Mouse (Mus musculus): Measurements from ENCODE around the gene Atg4d. TPM values are rescaled to one million over a fixed set of nuclear protein-coding genes. Genes with fewer than 3 reads are reported as not detected.
A peak's percentile ranks its signal among the peaks of the same experiment; 100 is the strongest.
"Not testable (repeated sequence)": the region's sequence is repeated elsewhere in the genome, so short reads cannot be mapped to it uniquely, and the experiment has no call there.

The Atg4d gene
- total and polyA plus RNA-seq, 2 experiments: 22.3 to 42.2 TPM

GRCm38 (mm10) chr9:21288404-21289336 is 23.6 kb downstream of the Atg4d start:
- H3K79me2 ChIP-seq (ENCODE audit: control insufficient read depth, insufficient read depth, low read length): peaks cover 6% of the 10 kb centered on the region
- H3K4me1 ChIP-seq (ENCODE audit: control insufficient read depth, insufficient read depth, low read length): peaks cover 5% of the 10 kb centered on the region
- DNase-seq (ENCODE audit: extremely low read depth, low read depth, low spot score): no peak
- peak overlapping the region; percentile 65; the same call in 1 of the 2 replicates for H3K4me3 ChIP-seq (ENCODE audit: insufficient read depth, low read depth, low read length)
- TF ChIP-seq CTCF (IDR thresholded peaks at IDR 0.05; ENCODE audit: low read depth, low read length) (no peak), POLR2A (IDR thresholded peaks at IDR 0.05; ENCODE audit: extremely low read depth, insufficient read depth, low read length) (no peak)
- H3K9ac ChIP-seq (ENCODE audit: low read depth, low read length): peak overlapping the region; percentile 65
- peaks cover 2% of the 10 kb centered on the region; the same call in 1 of the 2 replicates for H3K36me3 ChIP-seq (ENCODE audit: control insufficient read depth, insufficient read depth, low read length)
- 71% methylated on average over 13 of the region's 13 CpGs for WGBS
- H3K27ac ChIP-seq (replicated peaks; ENCODE audit: insufficient read depth, low read depth, low read length): peak overlapping the region; percentile 51
- no peaks in the 10 kb centered on the region for H3K27me3 ChIP-seq (ENCODE audit: control insufficient read depth, insufficient read depth, low read length)

GRCm38 (mm10) chr9:21289337-21289671 is 24.2 kb downstream of the Atg4d start:
- Histone ChIP-seq H3K27me3 (ENCODE audit: control insufficient read depth, insufficient read depth, low read length) (no peaks in the 10 kb centered on the region), H3K4me1 (ENCODE audit: control insufficient read depth, insufficient read depth, low read length) (peaks cover 5% of the 10 kb centered on the region), H3K9ac (ENCODE audit: low read depth, low read length) (no peak overlapping the region)

DNA sequence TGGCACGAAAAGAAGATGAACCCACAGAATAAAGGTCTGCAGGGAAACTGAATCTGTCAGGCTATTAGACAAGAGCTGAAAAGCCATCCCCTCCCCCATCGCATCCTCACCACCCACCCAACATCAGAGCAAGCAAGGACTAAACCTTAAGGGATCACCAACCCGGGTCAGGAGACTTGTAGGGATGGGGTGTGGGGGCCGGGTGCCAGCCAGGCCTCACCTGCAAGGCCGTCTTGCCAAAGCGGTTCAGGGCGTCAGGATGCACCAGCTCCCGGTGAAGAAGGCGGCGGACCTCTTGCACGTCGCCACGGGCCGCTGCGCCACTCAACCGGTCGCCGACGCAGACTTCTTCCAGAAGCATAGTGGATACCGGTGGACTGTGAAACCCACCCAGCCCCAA is 25.5 kb downstream of the Atg4d start:
- Histone ChIP-seq H3K9ac (ENCODE audit: low read depth, low read length) (peak overlapping the region; percentile 87), H3K4me3 (ENCODE audit: insufficient read depth, low read depth, low read length) (peak overlapping the region; percentile 68), H3K27ac (replicated peaks; ENCODE audit: insufficient read depth, low read depth, low read length) (peak overlapping the region; percentile 56), H3K79me2 (ENCODE audit: control insufficient read depth, insufficient read depth, low read length) (peaks cover 6% of the 10 kb centered on the region), H3K4me1 (ENCODE audit: control insufficient read depth, insufficient read depth, low read length) (peaks cover 5% of the 10 kb centered on the region), H3K27me3 (ENCODE audit: control insufficient read depth, insufficient read depth, low read length) (no peaks in the 10 kb centered on the region), H3K36me3 (ENCODE audit: control insufficient read depth, insufficient read depth, low read length) (no peaks in the 10 kb centered on the region)
- WGBS: 2% methylated on average over 20 of the region's 20 CpGs
- TF ChIP-seq CTCF (IDR thresholded peaks at IDR 0.05; ENCODE audit: low read depth, low read length) (no peak), POLR2A (IDR thresholded peaks at IDR 0.05; ENCODE audit: extremely low read depth, insufficient read depth, low read length) (no peak)
- DNase-seq (ENCODE audit: extremely low read depth, low read depth, low spot score): no peak

More at GRCm38 (mm10) chr9:21289337-21289671, 24.2 kb downstream of the Atg4d start:
- no peak for TF ChIP-seq CTCF (IDR thresholded peaks at IDR 0.05; ENCODE audit: low read depth, low read length)
- TF ChIP-seq POLR2A (IDR thresholded peaks at IDR 0.05; ENCODE audit: extremely low read depth, insufficient read depth, low read length): no peak
- no peak overlapping the region for H3K27ac ChIP-seq (replicated peaks; ENCODE audit: insufficient read depth, low read depth, low read length)
- peaks cover 6% of the 10 kb centered on the region for H3K79me2 ChIP-seq (ENCODE audit: control insufficient read depth, insufficient read depth, low read length)
- H3K4me3 ChIP-seq (ENCODE audit: insufficient read depth, low read depth, low read length): no peak overlapping the region
- no peak for DNase-seq (ENCODE audit: extremely low read depth, low read depth, low spot score)
- WGBS: 80% methylated on average over 2 of the region's 2 CpGs
- H3K36me3 ChIP-seq (ENCODE audit: control insufficient read depth, insufficient read depth, low read length): no peaks in the 10 kb centered on the region; the same call in 1 of the 2 replicates

DNA sequence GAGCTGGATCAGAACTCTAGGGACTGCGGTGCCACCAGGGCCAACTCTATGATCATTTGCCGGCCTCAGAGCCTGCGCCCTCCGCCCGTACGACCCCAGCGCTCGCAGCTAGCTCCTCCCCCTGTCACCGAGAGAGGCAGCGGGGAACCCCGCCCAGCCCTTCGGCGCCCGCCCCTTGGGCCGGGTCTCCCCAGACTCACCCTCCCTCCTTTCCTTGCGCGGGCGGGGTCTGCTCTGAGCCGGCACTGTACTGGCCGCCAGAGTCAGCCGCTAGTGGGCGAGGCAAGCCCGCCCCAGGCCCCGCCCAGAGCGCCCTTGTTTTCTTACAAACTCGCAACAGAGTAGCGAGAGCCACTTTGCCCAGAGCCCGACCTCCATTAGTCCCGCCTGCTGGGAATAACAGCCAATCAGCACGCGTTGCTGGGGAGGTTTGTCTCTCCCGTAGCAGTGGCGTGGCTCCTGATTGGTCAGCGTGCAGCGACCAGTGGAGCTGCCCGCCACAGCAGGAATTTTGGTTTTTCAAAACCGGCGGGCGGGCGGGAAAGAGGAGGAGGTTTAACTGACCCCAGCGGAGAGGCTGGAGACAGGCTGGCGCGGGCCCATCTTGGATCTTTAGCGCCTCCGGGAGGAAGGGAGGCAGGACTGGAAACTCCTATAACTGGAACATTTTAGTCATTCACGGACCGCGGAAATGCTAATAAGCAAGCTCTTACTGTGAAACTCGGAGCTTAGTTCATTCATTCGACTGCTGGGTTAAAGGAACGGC is 26.1 kb downstream of the Atg4d start, which contains the start of gene Cdkn2d:
TSS of gene Cdkn2d (minus strand) at position 386 of the 766 bp plus-strand sequence.
- H3K4me1 ChIP-seq (ENCODE audit: control insufficient read depth, insufficient read depth, low read length): peaks cover 5% of the 10 kb centered on the region
- H3K36me3 ChIP-seq (ENCODE audit: control insufficient read depth, insufficient read depth, low read length): no peaks in the 10 kb centered on the region
- H3K79me2 ChIP-seq (ENCODE audit: control insufficient read depth, insufficient read depth, low read length): peaks cover 6% of the 10 kb centered on the region
- H3K27ac ChIP-seq (replicated peaks; ENCODE audit: insufficient read depth, low read depth, low read length): peak within 1 kb of the TSS; percentile 56
- peak within 1 kb of the TSS; percentile 87 for H3K9ac ChIP-seq (ENCODE audit: low read depth, low read length)
- H3K4me3 ChIP-seq (ENCODE audit: insufficient read depth, low read depth, low read length): peak within 1 kb of the TSS; percentile 68
- under 1% methylated on average over 51 of the region's 51 CpGs for WGBS
- peak; percentile 99 for DNase-seq (ENCODE audit: extremely low read depth, low read depth, low spot score)
- TF ChIP-seq POLR2A (IDR thresholded peaks at IDR 0.05; ENCODE audit: extremely low read depth, insufficient read depth, low read length): 0 out of 2 replicates have a peak, but pooled peaks have one; percentile 38
- peak; percentile 70 for TF ChIP-seq CTCF (IDR thresholded peaks at IDR 0.05; ENCODE audit: low read depth, low read length)
- no peaks in the 10 kb centered on the region for H3K27me3 ChIP-seq (ENCODE audit: control insufficient read depth, insufficient read depth, low read length)

DNA sequence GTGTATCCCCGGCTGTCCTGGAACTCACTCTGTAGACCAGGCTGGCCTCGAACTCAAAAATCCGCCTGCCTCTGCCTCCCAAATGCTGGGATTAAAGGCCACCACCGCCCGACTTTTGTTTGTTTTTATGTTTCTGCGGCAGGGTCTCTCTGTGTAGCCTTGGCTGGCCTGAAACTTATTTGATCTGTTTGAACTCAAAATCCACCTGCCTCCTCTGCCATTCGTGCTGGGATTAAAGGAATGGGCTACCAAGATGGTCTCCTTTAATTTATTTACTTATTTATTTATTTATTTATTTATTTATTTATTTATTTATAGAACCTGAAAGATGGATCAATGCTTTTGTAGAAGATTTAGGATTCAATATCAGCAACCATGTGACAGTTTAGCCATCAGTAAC is 26.8 kb downstream of the Atg4d start:
- not testable (repeated sequence) for H3K4me3 ChIP-seq (ENCODE audit: insufficient read depth, low read depth, low read length); H3K27me3 ChIP-seq (ENCODE audit: control insufficient read depth, insufficient read depth, low read length); DNase-seq (ENCODE audit: extremely low read depth, low read depth, low spot score); H3K36me3 ChIP-seq (ENCODE audit: control insufficient read depth, insufficient read depth, low read length); H3K9ac ChIP-seq (ENCODE audit: low read depth, low read length); H3K4me1 ChIP-seq (ENCODE audit: control insufficient read depth, insufficient read depth, low read length); H3K79me2 ChIP-seq (ENCODE audit: control insufficient read depth, insufficient read depth, low read length); H3K27ac ChIP-seq (replicated peaks; ENCODE audit: insufficient read depth, low read depth, low read length)
- WGBS: 12% methylated on average over 7 of the region's 7 CpGs
